Mouse (Mus musculus): ENCODE measurements around the gene Fgfr2. TPM values are rescaled to one million over a fixed set of nuclear protein-coding genes. Genes with fewer than 3 reads are reported as not detected.

The Fgfr2 gene
- polyA plus RNA-seq, 1 experiment from 2014 or later: 34.1 TPM

GRCm38 (mm10) chr7:130690869-130691268 lies 2432.3 kb downstream of the Fgfr2 start:
- Histone ChIP-seq H3K9me3 (replicated peaks) (no peaks in the 10 kb centered on the region), H3K4me1 (replicated peaks) (peaks cover 77% of the 10 kb centered on the region), H3K4me3 (no peak overlapping the region), H3K36me3 (no peaks in the 10 kb centered on the region; the same call in 1 of the 2 replicates), H3K27ac (ENCODE audit: poor library complexity, severe bottlenecking) (no peak overlapping the region), H3K9ac (no peak overlapping the region), H3K4me2 (no peak overlapping the region), H3K27me3 (replicated peaks) (no peaks in the 10 kb centered on the region)
- 78% methylated on average over 6 of the region's 6 CpGs for WGBS
- no peak for ATAC-seq (ENCODE audit: insufficient number of reproducible peaks, low FRiP score)

GRCm38 (mm10) chr7:130688601-130689000 lies 2434.5 kb downstream of the Fgfr2 start:
- Histone ChIP-seq H3K27ac (ENCODE audit: poor library complexity, severe bottlenecking) (no peak overlapping the region), H3K36me3 (no peaks in the 10 kb centered on the region; the same call in 1 of the 2 replicates), H3K4me3 (no peak overlapping the region), H3K4me1 (replicated peaks) (peaks cover 54% of the 10 kb centered on the region), H3K4me2 (no peak overlapping the region), H3K27me3 (replicated peaks) (no peaks in the 10 kb centered on the region), H3K9me3 (replicated peaks) (no peaks in the 10 kb centered on the region), H3K9ac (no peak overlapping the region)
- 82% methylated on average over 4 of the region's 4 CpGs for WGBS
- no peak for ATAC-seq (ENCODE audit: insufficient number of reproducible peaks, low FRiP score)

GRCm38 (mm10) chr7:130681798-130682197 lies 2441.4 kb downstream of the Fgfr2 start:
- Histone ChIP-seq H3K9ac (no peak overlapping the region), H3K27ac (ENCODE audit: poor library complexity, severe bottlenecking) (peak overlapping the region; percentile 73), H3K9me3 (replicated peaks) (no peaks in the 10 kb centered on the region), H3K36me3 (peaks cover 18% of the 10 kb centered on the region), H3K4me1 (replicated peaks) (peaks cover 43% of the 10 kb centered on the region), H3K4me3 (no peak overlapping the region), H3K4me2 (no peak overlapping the region), H3K27me3 (replicated peaks) (no peaks in the 10 kb centered on the region)
- WGBS: 21% methylated on average over 4 of the region's 4 CpGs
- ATAC-seq (ENCODE audit: insufficient number of reproducible peaks, low FRiP score): peak; percentile 60; the same call in 1 of the 2 replicates

GRCm38 (mm10) chr7:130678414-130678813 lies 2444.7 kb downstream of the Fgfr2 start:
- Histone ChIP-seq H3K27ac (ENCODE audit: poor library complexity, severe bottlenecking) (no peak overlapping the region), H3K4me1 (replicated peaks) (peaks cover 53% of the 10 kb centered on the region)
- WGBS: 89% methylated on average over 6 of the region's 6 CpGs

GRCm38 (mm10) chr7:130677541-130678274 lies 2445.4 kb downstream of the Fgfr2 start:
- peaks cover 41% of the 10 kb centered on the region for H3K36me3 ChIP-seq
- ATAC-seq (ENCODE audit: insufficient number of reproducible peaks, low FRiP score): no peak
- H3K4me2 ChIP-seq: no peak overlapping the region
- 86% methylated on average over 12 of the region's 12 CpGs for WGBS
- no peak overlapping the region for H3K27ac ChIP-seq (ENCODE audit: poor library complexity, severe bottlenecking)
- H3K4me1 ChIP-seq (replicated peaks): peaks cover 54% of the 10 kb centered on the region
- H3K4me3 ChIP-seq: no peak overlapping the region
- peaks cover 4% of the 10 kb centered on the region; the same call in 1 of the 2 replicates for H3K9me3 ChIP-seq (replicated peaks)
- H3K27me3 ChIP-seq (replicated peaks): no peaks in the 10 kb centered on the region
- H3K9ac ChIP-seq: peak overlapping the region; percentile 22; the same call in 1 of the 2 replicates

More at GRCm38 (mm10) chr7:130678414-130678813, 2444.7 kb downstream of the Fgfr2 start:
- H3K4me2 ChIP-seq: no peak overlapping the region
- no peak overlapping the region for H3K9ac ChIP-seq
- no peak for ATAC-seq (ENCODE audit: insufficient number of reproducible peaks, low FRiP score)
- H3K9me3 ChIP-seq (replicated peaks): peaks cover 4% of the 10 kb centered on the region; the same call in 1 of the 2 replicates
- no peaks in the 10 kb centered on the region for H3K27me3 ChIP-seq (replicated peaks)
- H3K4me3 ChIP-seq: no peak overlapping the region
- peaks cover 41% of the 10 kb centered on the region for H3K36me3 ChIP-seq

- peaks cover 54% of the 10 kb centered on the region for H3K4me1 ChIP-seq (replicated peaks)
- H3K27ac ChIP-seq (ENCODE audit: poor library complexity, severe bottlenecking): no peak overlapping the region
- H3K27me3 ChIP-seq (replicated peaks): no peaks in the 10 kb centered on the region
- H3K4me3 ChIP-seq: no peak overlapping the region
- WGBS: 83% methylated on average over 11 of the region's 11 CpGs
- no peak overlapping the region for H3K4me2 ChIP-seq
- H3K36me3 ChIP-seq: peaks cover 41% of the 10 kb centered on the region
- ATAC-seq (ENCODE audit: insufficient number of reproducible peaks, low FRiP score): no peak
- H3K9ac ChIP-seq: peak overlapping the region; percentile 22; the same call in 1 of the 2 replicates
- H3K9me3 ChIP-seq (replicated peaks): peaks cover 4% of the 10 kb centered on the region; the same call in 1 of the 2 replicates
Observed at GRCm38 (mm10) chr7:130676885-130677540, 2446.1 kb downstream of the Fgfr2 start.

- Histone ChIP-seq H3K4me3 (no peak overlapping the region), H3K4me2 (no peak overlapping the region), H3K27ac (ENCODE audit: poor library complexity, severe bottlenecking) (no peak overlapping the region), H3K9ac (no peak overlapping the region; the same call in 1 of the 2 replicates), H3K9me3 (replicated peaks) (peaks cover 4% of the 10 kb centered on the region; the same call in 1 of the 2 replicates), H3K27me3 (replicated peaks) (no peaks in the 10 kb centered on the region), H3K36me3 (peaks cover 41% of the 10 kb centered on the region), H3K4me1 (replicated peaks) (peaks cover 60% of the 10 kb centered on the region)
- ATAC-seq (ENCODE audit: insufficient number of reproducible peaks, low FRiP score): no peak
- WGBS: 80% methylated on average over 9 of the region's 9 CpGs
Observed at GRCm38 (mm10) chr7:130674526-130674925, 2448.6 kb downstream of the Fgfr2 start.

GRCm38 (mm10) chr7:130673169-130674033 lies 2449.7 kb downstream of the Fgfr2 start:
- peak overlapping the region; percentile 97 for H3K27ac ChIP-seq (ENCODE audit: poor library complexity, severe bottlenecking)
- H3K4me3 ChIP-seq: no peak overlapping the region
- peak overlapping the region; percentile 73 for H3K9ac ChIP-seq
- H3K36me3 ChIP-seq: peaks cover 39% of the 10 kb centered on the region
- peaks cover 70% of the 10 kb centered on the region for H3K4me1 ChIP-seq (replicated peaks)
- peaks cover 4% of the 10 kb centered on the region; the same call in 1 of the 2 replicates for H3K9me3 ChIP-seq (replicated peaks)
- peak; percentile 37; the same call in 1 of the 2 replicates for ATAC-seq (ENCODE audit: insufficient number of reproducible peaks, low FRiP score)
- H3K4me2 ChIP-seq: peak overlapping the region; percentile 17; the same call in 1 of the 2 replicates
- WGBS: 43% methylated on average over 9 of the region's 9 CpGs
- H3K27me3 ChIP-seq (replicated peaks): no peaks in the 10 kb centered on the region

GRCm38 (mm10) chr7:130671301-130671700 lies 2451.8 kb downstream of the Fgfr2 start:
- H3K4me3 ChIP-seq: no peak overlapping the region
- ATAC-seq (ENCODE audit: insufficient number of reproducible peaks, low FRiP score): no peak; the same call in 1 of the 2 replicates
- H3K27ac ChIP-seq (ENCODE audit: poor library complexity, severe bottlenecking): peak overlapping the region; percentile 99
- no peaks in the 10 kb centered on the region for H3K27me3 ChIP-seq (replicated peaks)
- peaks cover 80% of the 10 kb centered on the region for H3K4me1 ChIP-seq (replicated peaks)
- 58% methylated on average over 6 of the region's 6 CpGs for WGBS
- H3K4me2 ChIP-seq: no peak overlapping the region
- H3K9ac ChIP-seq: 0 out of 2 replicates have a peak overlapping the region, but pooled peaks have one; percentile 15
- H3K9me3 ChIP-seq (replicated peaks): peaks cover 2% of the 10 kb centered on the region; the same call in 1 of the 2 replicates
- H3K36me3 ChIP-seq: peaks cover 18% of the 10 kb centered on the region

GRCm38 (mm10) chr7:130670358-130670757 lies 2452.8 kb downstream of the Fgfr2 start:
- Histone ChIP-seq H3K4me3 (no peak overlapping the region), H3K36me3 (peaks cover 16% of the 10 kb centered on the region), H3K4me1 (replicated peaks) (peaks cover 81% of the 10 kb centered on the region), H3K4me2 (no peak overlapping the region), H3K9ac (peak overlapping the region; percentile 15), H3K27me3 (replicated peaks) (no peaks in the 10 kb centered on the region), H3K27ac (ENCODE audit: poor library complexity, severe bottlenecking) (peak overlapping the region; percentile 99), H3K9me3 (replicated peaks) (0 out of 2 replicates have a peak, but pooled peaks cover 2% of the 10 kb centered on the region)
- WGBS: 28% methylated on average over 4 of the region's 4 CpGs
- ATAC-seq (ENCODE audit: insufficient number of reproducible peaks, low FRiP score): peak; percentile 46
